Mouse (Mus musculus) midbrain, embryonic 10.5 days (tissue): ENCODE measurements at regions not wholly inside any gene's neighbourhood (a gene's known extent, or its start where the extent isn't known, plus 50 kb on each side); places are given as distances from the start of the nearest gene placed in this dataset.

Experiments
- DNase-seq: peaks from one replicate; pipeline ENCODE4 v3.0.0-alpha.2; 2017; ENCODE audit warnings: low spot score
- H3K27ac ChIP-seq: fragments of 300-500 bp; sonication (generic); replicated peaks from 2 replicates; pipeline ENCODE4 v1.5.1; 2016; ENCODE audit warnings: mild to moderate bottlenecking
- H3K27me3 ChIP-seq: fragments of 300-500 bp; sonication (generic); 2 replicates; pipeline ENCODE4 v1.6.1; 2016; ENCODE audit warnings: low read depth, mild to moderate bottlenecking; ENCODE audit not compliant: poor library complexity, severe bottlenecking
- H3K36me3 ChIP-seq: fragments of 300-500 bp; sonication (generic); 2 replicates; pipeline ENCODE4 v1.6.1; 2016; ENCODE audit warnings: mild to moderate bottlenecking, moderate library complexity
- H3K4me1 ChIP-seq: fragments of 300-500 bp; sonication (generic); 2 replicates; pipeline ENCODE4 v1.6.1; 2016
- H3K4me3 ChIP-seq: fragments of 300-500 bp; sonication (generic); 2 replicates; pipeline ENCODE4 v1.5.1; 2016; ENCODE audit warnings: mild to moderate bottlenecking, moderate library complexity
- H3K9me3 ChIP-seq: fragments of 300-500 bp; sonication (generic); replicated peaks from 2 replicates; pipeline ENCODE4 v1.6.1; 2016; ENCODE audit warnings: mild to moderate bottlenecking
- WGBS: fragments of 180-500 bp; shearing (Covaris S2); methylation state at CpG from one replicate; pipeline ENCODE4 v1.1.7; 2016; 5-methylcytosine and 5-hydroxymethylcytosine counted together

DNA sequence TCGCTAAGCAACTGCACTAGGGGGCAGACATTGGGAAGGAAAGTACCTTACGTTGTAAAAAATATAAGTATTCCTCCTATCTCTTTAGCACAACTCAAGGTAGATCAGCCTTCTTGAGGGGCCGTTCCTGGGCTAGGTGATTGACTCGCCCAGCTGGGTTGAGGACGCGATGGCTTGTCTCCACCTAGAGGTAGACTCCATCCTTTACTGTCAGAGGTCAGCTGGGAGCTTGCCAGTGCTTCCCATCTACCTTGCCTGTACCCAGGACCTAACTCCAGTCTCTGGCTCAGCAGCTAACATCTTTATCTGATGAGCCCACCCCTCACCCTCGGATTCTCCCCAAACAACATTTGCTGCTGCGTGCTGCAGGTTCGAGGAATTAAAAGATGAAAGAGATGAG is 59.4 kb upstream of the Foxn2 start:
- Histone ChIP-seq H3K9me3 (0 out of 2 replicates have a peak, but pooled peaks cover 5% of the 10 kb centered on the region), H3K36me3 (no peaks in the 10 kb centered on the region), H3K27me3 (no peaks in the 10 kb centered on the region), H3K27ac (no peak overlapping the region), H3K4me3 (no peak overlapping the region), H3K4me1 (no peaks in the 10 kb centered on the region)
- DNase-seq, result no peak
- WGBS, result 60% methylated on average over 9 of the region's 9 CpGs

DNA sequence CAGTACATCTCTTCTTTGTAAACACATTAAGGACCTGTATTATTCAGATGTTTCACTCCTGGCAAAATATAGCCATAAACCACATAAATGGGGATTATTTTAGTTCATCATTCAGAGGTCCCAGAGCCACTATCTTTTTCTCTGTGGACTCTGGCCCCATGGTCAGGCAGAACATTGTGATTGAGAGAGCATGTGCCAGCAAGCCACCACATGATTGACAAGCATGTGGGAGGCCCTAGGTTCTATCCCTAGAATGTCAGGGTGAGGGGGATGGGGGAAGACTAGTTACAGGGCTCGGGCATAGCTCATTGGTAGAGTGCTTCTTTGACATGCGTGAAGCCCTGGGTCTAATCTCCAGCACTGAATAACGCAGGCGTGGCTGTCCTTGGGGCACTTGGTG is 57.1 kb upstream of the Foxn2 start:
- DNase-seq, result no peak
- Histone ChIP-seq H3K27ac (no peak overlapping the region), H3K36me3 (no peaks in the 10 kb centered on the region), H3K4me1 (no peaks in the 10 kb centered on the region), H3K27me3 (no peaks in the 10 kb centered on the region), H3K4me3 (no peak overlapping the region), H3K9me3 (0 out of 2 replicates have a peak, but pooled peaks cover 2% of the 10 kb centered on the region)
- 91% methylated on average over 4 of the region's 4 CpGs for WGBS

DNA sequence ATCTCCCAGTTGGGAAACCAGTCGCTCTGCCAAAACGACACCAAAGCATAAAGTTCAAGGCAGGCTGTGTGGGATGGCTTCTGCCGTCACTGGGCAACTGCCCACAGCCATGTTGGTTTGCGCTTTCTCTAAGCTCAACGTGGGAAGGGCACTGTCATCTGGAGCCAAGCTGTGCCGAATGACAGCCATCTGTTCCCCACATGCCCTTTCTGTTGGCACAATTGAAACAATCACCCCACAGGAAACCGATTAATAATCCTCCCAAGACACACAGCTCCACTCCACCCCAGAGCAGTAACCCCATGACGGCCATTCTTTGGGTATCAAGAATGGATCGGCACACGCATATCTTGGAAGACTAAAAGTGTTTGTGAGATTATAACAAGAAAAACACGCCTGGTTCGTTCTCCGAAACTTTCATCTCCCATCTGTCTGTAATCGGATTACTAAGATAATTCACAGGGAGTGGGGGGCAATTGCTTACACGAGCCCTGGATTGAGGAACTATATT is 52.0 kb upstream of the Foxn2 start:
- Histone ChIP-seq H3K36me3 (no peaks in the 10 kb centered on the region), H3K27me3 (no peaks in the 10 kb centered on the region), H3K4me3 (no peak overlapping the region), H3K27ac (no peak overlapping the region), H3K9me3 (no peaks in the 10 kb centered on the region), H3K4me1 (no peaks in the 10 kb centered on the region)
- DNase-seq, result no peak
- 77% methylated on average over 15 of the region's 15 CpGs for WGBS

DNA sequence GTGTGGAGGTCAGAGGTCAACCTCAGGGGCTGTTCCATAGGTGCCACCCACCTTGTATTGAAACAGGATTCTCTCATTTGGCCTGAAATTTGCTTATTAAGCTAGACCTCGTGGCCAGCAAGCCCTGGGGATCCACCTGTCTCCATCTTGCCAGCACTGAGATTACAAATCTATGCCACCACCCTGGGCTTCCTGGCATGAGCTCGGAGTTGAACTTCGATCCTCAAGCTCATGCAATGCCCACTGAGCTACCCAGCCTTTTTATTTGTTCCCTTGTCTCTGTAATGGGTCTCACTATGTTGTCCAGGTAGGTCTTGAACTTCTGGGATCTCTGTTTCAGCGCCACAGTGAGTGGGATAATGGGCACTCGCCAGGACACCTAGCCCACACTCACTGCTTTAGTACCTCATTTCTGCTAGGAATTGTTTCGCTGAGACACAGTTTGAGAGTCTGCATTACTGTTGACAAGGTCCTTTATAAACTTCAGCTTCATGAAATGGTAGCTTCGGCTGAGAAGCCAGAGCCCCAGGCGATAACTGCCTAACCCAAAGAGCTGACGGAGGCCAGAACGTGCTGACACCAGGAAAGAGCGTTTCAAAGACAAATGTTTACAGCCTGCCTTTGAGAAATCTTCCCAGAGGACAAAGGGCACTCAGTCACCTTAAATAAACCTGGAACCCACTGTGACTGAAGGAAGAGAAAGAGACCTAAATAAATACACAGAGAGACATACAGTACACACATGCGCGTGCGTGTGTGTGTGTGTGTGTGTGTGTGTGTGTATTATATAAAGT is 50.6 kb upstream of the Foxn2 start:
- no peak for DNase-seq
- Histone ChIP-seq H3K4me1 (no peaks in the 10 kb centered on the region), H3K36me3 (no peaks in the 10 kb centered on the region), H3K27ac (no peak overlapping the region), H3K27me3 (no peaks in the 10 kb centered on the region), H3K4me3 (no peak overlapping the region), H3K9me3 (no peaks in the 10 kb centered on the region)
- 82% methylated on average over 14 of the region's 14 CpGs for WGBS
